Mouse (Mus musculus) natural killer cell, adult 2 months (primary cell): Measurements from ENCODE around the gene Rap2a.
A peak's percentile ranks its signal among the peaks of the same experiment; 100 is the strongest.

Source experiments
- DNase-seq, 2 experiments: peaks; one replicate each; pipeline ENCODE4 v3.0.0; 2022; ENCODE audit warnings: low spot score in 2 of 2

Gene Rap2a

GRCm38 (mm10) chr14:120499601-120500000, 21.4 kb downstream of the Rap2a start:
- no peak for DNase-seq

- DNase-seq, result no peak
Observed at GRCm38 (mm10) chr14:120500021-120500560, 21.8 kb downstream of the Rap2a start.

GRCm38 (mm10) chr14:120500791-120501190, 22.5 kb downstream of the Rap2a start:
- DNase-seq, result no peak

GRCm38 (mm10) chr14:120503641-120504040, 25.4 kb downstream of the Rap2a start:
- no peak for DNase-seq

GRCm38 (mm10) chr14:120504423-120504822, 26.2 kb downstream of the Rap2a start:
- no peak for DNase-seq

GRCm38 (mm10) chr14:120504928-120505461, 26.8 kb downstream of the Rap2a start:
- DNase-seq, result no peak

GRCm38 (mm10) chr14:120505918-120506317, 27.7 kb downstream of the Rap2a start:
- no peak for DNase-seq

- no peak for DNase-seq
Observed at GRCm38 (mm10) chr14:120507516-120507915, 29.3 kb downstream of the Rap2a start.

GRCm38 (mm10) chr14:120508566-120509365, 30.5 kb downstream of the Rap2a start:
- DNase-seq, result no peak

GRCm38 (mm10) chr14:120509366-120509640, 31.1 kb downstream of the Rap2a start:
- no peak for DNase-seq

GRCm38 (mm10) chr14:120511821-120512220, 33.6 kb downstream of the Rap2a start:
- DNase-seq, result no peak

GRCm38 (mm10) chr14:120514821-120515271, 36.6 kb downstream of the Rap2a start:
- no peak for DNase-seq

GRCm38 (mm10) chr14:120515376-120515775, 37.1 kb downstream of the Rap2a start:
- no peak for DNase-seq

GRCm38 (mm10) chr14:120518706-120519105, 40.5 kb downstream of the Rap2a start:
- no peak for DNase-seq

GRCm38 (mm10) chr14:120519921-120520320, 41.7 kb downstream of the Rap2a start:
- DNase-seq, result peak in 1 of 2 experiments; percentile 24

- DNase-seq, result no peak
Observed at GRCm38 (mm10) chr14:120520843-120521242, 42.6 kb downstream of the Rap2a start.

- DNase-seq, result no peak
Observed at GRCm38 (mm10) chr14:120523296-120523695, 45.1 kb downstream of the Rap2a start.

- DNase-seq, result no peak
Observed at GRCm38 (mm10) chr14:120525644-120526043, 47.4 kb downstream of the Rap2a start.

- DNase-seq, result no peak
Observed at GRCm38 (mm10) chr14:120533301-120533700, 55.1 kb downstream of the Rap2a start.

- no peak for DNase-seq
Observed at GRCm38 (mm10) chr14:120534841-120535271, 56.6 kb downstream of the Rap2a start.

GRCm38 (mm10) chr14:120535446-120535845, 57.2 kb downstream of the Rap2a start:
- DNase-seq, result no peak

- DNase-seq, result no peak
Observed at GRCm38 (mm10) chr14:120535924-120536323, 57.7 kb downstream of the Rap2a start.

- DNase-seq, result no peak
Observed at GRCm38 (mm10) chr14:120539128-120539527, 60.9 kb downstream of the Rap2a start.
